Mouse (Mus musculus): ENCODE data around the gene Cdk17. TPM values are rescaled to one million over a fixed set of nuclear protein-coding genes. Genes with fewer than 3 reads are reported as not detected.

Cdk17 gene
- polyA plus RNA-seq, 1 experiment from 2014 or later: 39.7 TPM

DNA sequence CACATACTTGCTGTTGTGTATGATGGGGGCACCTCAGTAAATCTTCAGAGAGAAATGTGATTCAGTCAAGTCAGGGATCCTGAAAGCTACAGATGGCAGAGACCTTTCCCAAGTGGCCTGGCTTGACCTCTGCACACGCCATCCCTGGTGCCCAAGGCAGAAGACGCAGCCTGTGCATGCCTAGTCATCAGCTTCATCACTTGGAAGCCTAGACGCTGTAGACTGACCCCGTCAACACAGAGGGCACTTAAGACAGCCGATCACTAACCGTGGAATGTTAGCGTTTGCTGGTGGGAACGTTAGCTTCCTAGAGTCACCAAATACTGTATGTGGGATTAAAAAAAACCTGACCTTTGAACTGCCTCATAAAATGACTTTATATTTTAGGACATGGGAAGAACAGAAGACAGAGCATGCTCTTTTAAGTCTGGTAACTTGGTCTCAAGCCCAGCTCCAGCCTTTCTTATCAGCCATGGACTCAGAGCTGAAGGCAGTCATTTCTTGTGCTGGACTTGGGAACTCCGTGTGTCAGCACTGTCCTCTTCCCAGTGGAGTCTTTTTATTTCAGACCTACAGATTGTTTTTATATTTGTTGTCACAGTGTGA is 78.6 kb downstream of the Cdk17 start:
- no peak overlapping the region for H3K4me2 ChIP-seq (ENCODE audit: low read depth)
- H3K27me3 ChIP-seq (ENCODE audit: control insufficient read depth, insufficient read depth, low read length): no peaks in the 10 kb centered on the region
- no peak overlapping the region for H3K27ac ChIP-seq (ENCODE audit: low read depth, low read length)
- WGBS: 78% methylated on average over 9 of the region's 9 CpGs
- no peak overlapping the region for H3K4me3 ChIP-seq (ENCODE audit: low read depth, low read length)
- DNase-seq (ENCODE audit: low spot score): no peak
- H3K9ac ChIP-seq (ENCODE audit: low read length): no peak overlapping the region
- ATAC-seq (ENCODE audit: insufficient read depth, low FRiP score, low TSS enrichment): no peak
- no peaks in the 10 kb centered on the region for H3K4me1 ChIP-seq (ENCODE audit: control insufficient read depth, insufficient read depth, low read length)
- no peaks in the 10 kb centered on the region; the same call in 1 of the 2 replicates for H3K36me3 ChIP-seq (ENCODE audit: control insufficient read depth, insufficient read depth, low read length)
- no peaks in the 10 kb centered on the region for H3K9me3 ChIP-seq (ENCODE audit: control insufficient read depth, low read length)

- ATAC-seq (ENCODE audit: insufficient read depth, low FRiP score, low TSS enrichment) (no peak), DNase-seq (ENCODE audit: low spot score) (no peak)
- Histone ChIP-seq H3K9me3 (ENCODE audit: control insufficient read depth, low read length) (no peaks in the 10 kb centered on the region), H3K4me1 (ENCODE audit: control insufficient read depth, insufficient read depth, low read length) (no peaks in the 10 kb centered on the region), H3K36me3 (ENCODE audit: control insufficient read depth, insufficient read depth, low read length) (no peaks in the 10 kb centered on the region; the same call in 1 of the 2 replicates), H3K4me2 (ENCODE audit: low read depth) (no peak overlapping the region), H3K9ac (ENCODE audit: low read length) (no peak overlapping the region), H3K27ac (ENCODE audit: low read depth, low read length) (no peak overlapping the region), H3K27me3 (ENCODE audit: control insufficient read depth, insufficient read depth, low read length) (no peaks in the 10 kb centered on the region), H3K4me3 (ENCODE audit: low read depth, low read length) (no peak overlapping the region)
- 7% methylated on average over 3 of the region's 3 CpGs for WGBS
Observed at GRCm38 (mm10) chr10:93242208-93242607, 81.5 kb downstream of the Cdk17 start.

GRCm38 (mm10) chr10:93242861-93243260 is 82.2 kb downstream of the Cdk17 start:
- H3K27me3 ChIP-seq (ENCODE audit: control insufficient read depth, insufficient read depth, low read length): no peaks in the 10 kb centered on the region
- ATAC-seq (ENCODE audit: insufficient read depth, low FRiP score, low TSS enrichment): no peak
- DNase-seq (ENCODE audit: low spot score): no peak
- no peaks in the 10 kb centered on the region; the same call in 1 of the 2 replicates for H3K36me3 ChIP-seq (ENCODE audit: control insufficient read depth, insufficient read depth, low read length)
- no peak overlapping the region for H3K27ac ChIP-seq (ENCODE audit: low read depth, low read length)
- no peak overlapping the region for H3K4me2 ChIP-seq (ENCODE audit: low read depth)
- H3K4me3 ChIP-seq (ENCODE audit: low read depth, low read length): no peak overlapping the region
- no peak overlapping the region for H3K9ac ChIP-seq (ENCODE audit: low read length)
- H3K9me3 ChIP-seq (ENCODE audit: control insufficient read depth, low read length): no peaks in the 10 kb centered on the region
- WGBS: 4% methylated on average over 5 of the region's 5 CpGs
- H3K4me1 ChIP-seq (ENCODE audit: control insufficient read depth, insufficient read depth, low read length): no peaks in the 10 kb centered on the region

DNA sequence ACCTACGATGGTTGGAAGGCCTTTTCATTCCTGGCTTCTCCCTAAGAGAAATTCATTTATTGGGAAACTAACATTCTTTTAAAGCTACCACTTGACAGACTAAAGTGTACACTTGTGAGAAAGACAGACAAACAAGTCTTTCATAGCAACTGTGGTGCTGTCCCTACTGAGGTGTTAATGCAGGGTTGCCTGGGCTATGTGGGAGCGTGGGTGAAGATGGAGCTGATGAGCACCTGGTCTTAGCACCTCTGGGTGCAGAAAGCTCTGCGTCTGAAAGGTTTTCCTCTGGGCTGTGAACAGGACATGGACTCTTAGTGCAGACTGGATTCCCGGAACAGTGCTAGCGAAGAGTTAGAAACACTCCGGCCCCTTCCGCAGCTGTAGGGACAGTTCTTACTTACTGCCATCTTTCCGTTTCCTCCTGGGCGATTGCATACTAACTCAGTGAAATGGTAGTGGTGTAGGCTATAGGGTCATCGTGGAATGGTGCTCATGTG is 83.6 kb downstream of the Cdk17 start:
- Histone ChIP-seq H3K36me3 (ENCODE audit: control insufficient read depth, insufficient read depth, low read length) (no peaks in the 10 kb centered on the region), H3K27me3 (ENCODE audit: control insufficient read depth, insufficient read depth, low read length) (no peaks in the 10 kb centered on the region), H3K4me2 (ENCODE audit: low read depth) (no peak overlapping the region), H3K9ac (ENCODE audit: low read length) (no peak overlapping the region), H3K4me1 (ENCODE audit: control insufficient read depth, insufficient read depth, low read length) (no peaks in the 10 kb centered on the region), H3K4me3 (ENCODE audit: low read depth, low read length) (no peak overlapping the region), H3K9me3 (ENCODE audit: control insufficient read depth, low read length) (no peaks in the 10 kb centered on the region), H3K27ac (ENCODE audit: low read depth, low read length) (no peak overlapping the region)
- WGBS: 81% methylated on average over 10 of the region's 10 CpGs
- DNase-seq (ENCODE audit: low spot score) (no peak), ATAC-seq (ENCODE audit: insufficient read depth, low FRiP score, low TSS enrichment) (no peak)

GRCm38 (mm10) chr10:93246185-93246920 is 85.7 kb downstream of the Cdk17 start:
- 96% methylated on average over 7 of the region's 7 CpGs for WGBS
- Histone ChIP-seq H3K4me3 (ENCODE audit: low read depth, low read length) (no peak overlapping the region), H3K27me3 (ENCODE audit: control insufficient read depth, insufficient read depth, low read length) (no peaks in the 10 kb centered on the region), H3K9me3 (ENCODE audit: control insufficient read depth, low read length) (no peaks in the 10 kb centered on the region), H3K36me3 (ENCODE audit: control insufficient read depth, insufficient read depth, low read length) (no peaks in the 10 kb centered on the region), H3K4me1 (ENCODE audit: control insufficient read depth, insufficient read depth, low read length) (no peaks in the 10 kb centered on the region), H3K4me2 (ENCODE audit: low read depth) (no peak overlapping the region), H3K27ac (ENCODE audit: low read depth, low read length) (no peak overlapping the region), H3K9ac (ENCODE audit: low read length) (no peak overlapping the region)
- DNase-seq (ENCODE audit: low spot score): no peak
- no peak for ATAC-seq (ENCODE audit: insufficient read depth, low FRiP score, low TSS enrichment)

GRCm38 (mm10) chr10:93247422-93247821 is 86.7 kb downstream of the Cdk17 start:
- H3K27me3 ChIP-seq (ENCODE audit: control insufficient read depth, insufficient read depth, low read length): no peaks in the 10 kb centered on the region
- ATAC-seq (ENCODE audit: insufficient read depth, low FRiP score, low TSS enrichment) (no peak), DNase-seq (ENCODE audit: low spot score) (no peak)
- H3K9ac ChIP-seq (ENCODE audit: low read length): no peak overlapping the region
- H3K4me3 ChIP-seq (ENCODE audit: low read depth, low read length): no peak overlapping the region
- no peaks in the 10 kb centered on the region for H3K4me1 ChIP-seq (ENCODE audit: control insufficient read depth, insufficient read depth, low read length)
- no peak overlapping the region for H3K27ac ChIP-seq (ENCODE audit: low read depth, low read length)
- H3K4me2 ChIP-seq (ENCODE audit: low read depth): no peak overlapping the region
- H3K36me3 ChIP-seq (ENCODE audit: control insufficient read depth, insufficient read depth, low read length): no peaks in the 10 kb centered on the region
- H3K9me3 ChIP-seq (ENCODE audit: control insufficient read depth, low read length): no peaks in the 10 kb centered on the region
- WGBS: 90% methylated on average over 12 of the region's 12 CpGs

GRCm38 (mm10) chr10:93247902-93248301 is 87.2 kb downstream of the Cdk17 start:
- DNase-seq (ENCODE audit: low spot score) (no peak), ATAC-seq (ENCODE audit: insufficient read depth, low FRiP score, low TSS enrichment) (no peak)
- Histone ChIP-seq H3K36me3 (ENCODE audit: control insufficient read depth, insufficient read depth, low read length) (no peaks in the 10 kb centered on the region), H3K27ac (ENCODE audit: low read depth, low read length) (no peak overlapping the region), H3K9me3 (ENCODE audit: control insufficient read depth, low read length) (no peaks in the 10 kb centered on the region), H3K9ac (ENCODE audit: low read length) (no peak overlapping the region), H3K27me3 (ENCODE audit: control insufficient read depth, insufficient read depth, low read length) (no peaks in the 10 kb centered on the region), H3K4me3 (ENCODE audit: low read depth, low read length) (no peak overlapping the region), H3K4me2 (ENCODE audit: low read depth) (no peak overlapping the region), H3K4me1 (ENCODE audit: control insufficient read depth, insufficient read depth, low read length) (no peaks in the 10 kb centered on the region)
- WGBS: 34% methylated on average over 6 of the region's 6 CpGs

GRCm38 (mm10) chr10:93248416-93248815 is 87.7 kb downstream of the Cdk17 start:
- Histone ChIP-seq H3K36me3 (ENCODE audit: control insufficient read depth, insufficient read depth, low read length) (no peaks in the 10 kb centered on the region), H3K4me2 (ENCODE audit: low read depth) (no peak overlapping the region), H3K9ac (ENCODE audit: low read length) (no peak overlapping the region), H3K4me3 (ENCODE audit: low read depth, low read length) (no peak overlapping the region), H3K27me3 (ENCODE audit: control insufficient read depth, insufficient read depth, low read length) (no peaks in the 10 kb centered on the region), H3K27ac (ENCODE audit: low read depth, low read length) (no peak overlapping the region), H3K4me1 (ENCODE audit: control insufficient read depth, insufficient read depth, low read length) (no peaks in the 10 kb centered on the region), H3K9me3 (ENCODE audit: control insufficient read depth, low read length) (no peaks in the 10 kb centered on the region)
- no peak for ATAC-seq (ENCODE audit: insufficient read depth, low FRiP score, low TSS enrichment)
- no peak for DNase-seq (ENCODE audit: low spot score)
- 82% methylated on average over 8 of the region's 8 CpGs for WGBS

DNA sequence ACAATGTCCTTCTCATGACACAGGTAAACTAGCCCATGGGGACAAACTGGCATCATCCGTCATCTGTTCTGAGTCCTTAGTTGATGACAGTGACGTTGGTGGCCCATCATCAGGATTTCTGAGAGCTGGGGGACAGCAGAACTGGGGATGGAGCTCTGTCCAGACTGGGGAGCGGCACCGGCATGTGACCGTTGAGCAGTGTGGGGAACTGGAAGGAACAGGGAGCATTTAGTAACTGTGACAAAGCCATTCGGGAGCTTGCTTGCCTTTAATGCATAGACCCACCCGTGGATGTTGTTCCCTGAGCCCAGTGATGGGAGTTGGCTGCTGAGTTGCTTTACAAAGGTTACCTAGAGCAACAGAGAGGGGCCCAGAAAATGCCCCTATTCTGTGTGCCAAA is 89.2 kb downstream of the Cdk17 start:
- Histone ChIP-seq H3K4me2 (ENCODE audit: low read depth) (no peak overlapping the region), H3K36me3 (ENCODE audit: control insufficient read depth, insufficient read depth, low read length) (no peaks in the 10 kb centered on the region), H3K27me3 (ENCODE audit: control insufficient read depth, insufficient read depth, low read length) (no peaks in the 10 kb centered on the region), H3K9ac (ENCODE audit: low read length) (no peak overlapping the region), H3K4me1 (ENCODE audit: control insufficient read depth, insufficient read depth, low read length) (no peaks in the 10 kb centered on the region), H3K4me3 (ENCODE audit: low read depth, low read length) (no peak overlapping the region), H3K9me3 (ENCODE audit: control insufficient read depth, low read length) (no peaks in the 10 kb centered on the region), H3K27ac (ENCODE audit: low read depth, low read length) (no peak overlapping the region)
- 68% methylated on average over 7 of the region's 7 CpGs for WGBS
- no peak for ATAC-seq (ENCODE audit: insufficient read depth, low FRiP score, low TSS enrichment)
- no peak for DNase-seq (ENCODE audit: low spot score)
